Mouse (Mus musculus) erythroblast, embryonic 14.5 days (primary cell): ENCODE measurements at regions not wholly inside any gene's neighbourhood (a gene's known extent, or its start where the extent isn't known, plus 50 kb on each side); places are given as distances from the start of the nearest gene placed in this dataset.

Experiments used
- GATA1 ChIP-seq: IDR thresholded peaks from 2 replicates; pipeline ENCODE4 v1.6.1; 2012; ENCODE audit warnings: low read length, inconsistent platforms, mixed read lengths
- TAL1 ChIP-seq: IDR thresholded peaks from 3 replicates; pipeline ENCODE4 v1.6.1; 2012; ENCODE audit warnings: low read length, inconsistent platforms, mixed read lengths

DNA sequence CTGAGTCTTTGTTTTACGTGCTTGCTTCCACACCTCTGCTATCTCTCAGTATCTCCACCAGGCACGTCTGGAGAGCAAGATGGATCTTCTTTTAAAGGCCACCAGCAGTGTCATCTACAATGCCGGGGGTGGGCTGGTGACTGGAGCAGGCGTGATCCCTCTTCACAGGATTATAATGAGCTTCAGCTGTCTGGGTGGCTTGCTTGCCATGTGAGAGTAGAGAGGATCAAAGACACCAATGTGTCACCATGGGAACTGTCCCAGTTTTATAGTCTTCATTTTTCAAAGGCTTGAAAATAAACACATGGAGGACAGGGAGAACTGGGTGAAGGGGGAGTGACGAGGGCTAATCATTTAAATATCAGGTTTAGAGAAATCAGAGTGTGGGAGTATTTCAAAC, 131.6 kb upstream of the Klf4 start:
- TF ChIP-seq GATA1 (no peak), TAL1 (no peak)
